Mouse (Mus musculus): Measurements from ENCODE around the gene Rc3h1. TPM values are rescaled to one million over a fixed set of nuclear protein-coding genes. Genes with fewer than 3 reads are reported as not detected.
"Not testable (repeated sequence)": the region's sequence is repeated elsewhere in the genome, so short reads cannot be mapped to it uniquely, and the experiment has no call there.

Rc3h1 gene
- total RNA-seq, 2 experiments from 2014 or later, result 43.1 to 44.9 TPM

GRCm38 (mm10) chr1:160967268-160967667 lies 61.0 kb downstream of the Rc3h1 start:
- DNase-seq, result peak in 1 of 2 experiments; percentile 33

GRCm38 (mm10) chr1:160968643-160969042 lies 62.4 kb downstream of the Rc3h1 start:
- DNase-seq, result no peak

GRCm38 (mm10) chr1:160978071-160978735 lies 72.0 kb downstream of the Rc3h1 start, which contains the start of gene Serpinc1:
Gene Serpinc1, plus strand, starts transcription at chr1:160978585.
- no peak for DNase-seq

- DNase-seq, result no peak
These were observed 73.8 kb downstream of the Rc3h1 start for GRCm38 (mm10) chr1:160980021-160980420.

GRCm38 (mm10) chr1:160980537-160981234 lies 74.5 kb downstream of the Rc3h1 start:
- no peak for DNase-seq

GRCm38 (mm10) chr1:160981337-160981736 lies 75.1 kb downstream of the Rc3h1 start:
- DNase-seq, result no peak

- no peak for DNase-seq
These were observed 76.7 kb downstream of the Rc3h1 start for GRCm38 (mm10) chr1:160982887-160983286.

GRCm38 (mm10) chr1:160984731-160985130 lies 78.5 kb downstream of the Rc3h1 start:
- not testable (repeated sequence) for DNase-seq

GRCm38 (mm10) chr1:160985477-160985876 lies 79.3 kb downstream of the Rc3h1 start:
- no peak for DNase-seq

GRCm38 (mm10) chr1:160986881-160987635 lies 80.8 kb downstream of the Rc3h1 start:
- DNase-seq, result no peak

- DNase-seq, result no peak
These were observed 83.2 kb downstream of the Rc3h1 start for GRCm38 (mm10) chr1:160989395-160989794.

GRCm38 (mm10) chr1:160993851-160994250 lies 87.6 kb downstream of the Rc3h1 start:
- DNase-seq, result no peak

- DNase-seq, result no peak
These were observed 98.7 kb downstream of the Rc3h1 start for GRCm38 (mm10) chr1:161004942-161005341.

GRCm38 (mm10) chr1:161005526-161005925 lies 99.3 kb downstream of the Rc3h1 start:
- DNase-seq, result no peak

- no peak for DNase-seq
These were observed 100.3 kb downstream of the Rc3h1 start for GRCm38 (mm10) chr1:161006471-161006870.

GRCm38 (mm10) chr1:161008038-161008437 lies 101.8 kb downstream of the Rc3h1 start:
- no peak for DNase-seq

GRCm38 (mm10) chr1:161010436-161010835 lies 104.2 kb downstream of the Rc3h1 start:
- DNase-seq, result no peak

GRCm38 (mm10) chr1:161016378-161016777 lies 110.2 kb downstream of the Rc3h1 start:
- no peak for DNase-seq

- no peak for DNase-seq
These were observed 113.8 kb downstream of the Rc3h1 start for GRCm38 (mm10) chr1:161020051-161020450.

Data from layer of hippocampus, postnatal 36 days (tissue).